Mouse (Mus musculus) heart, postnatal 25 days (tissue): ENCODE measurements around the gene Casc3. TPM values are rescaled to one million over a fixed set of nuclear protein-coding genes. Genes with fewer than 3 reads are reported as not detected.

Source experiments
- DNase-seq: peaks from one replicate; pipeline ENCODE4 v3.0.0; 2022; ENCODE audit warnings: low spot score
- intact Hi-C: fragments of 180-260 bp; cut with DNase I; formaldehyde crosslinking; loops from one replicate; pipeline ENCODE4 v1.15.1; 2025
- total RNA-seq, 2 experiments: library from RNA; stranded (reverse); gene quantifications; 2 replicates each; pipeline ENCODE4 v1.2.3; 2021

Gene Casc3
- total RNA-seq, 2 experiments from 2014 or later: 22.4 to 25.5 TPM

GRCm38 (mm10) chr11:98771844-98772525, 32.7 kb upstream of the Casc3 start:
- intact Hi-C loops: loop anchor here (2.0 to 5.0 kb wide), 3 partner anchors 15 to 50 kb away; no protein-coding TSS in a partner anchor

GRCm38 (mm10) chr11:98772667-98773171, 32.0 kb upstream of the Casc3 start:
- intact Hi-C loops: loop anchor here (2.0 to 5.0 kb wide), 3 partner anchors 14 to 50 kb away; no protein-coding TSS in a partner anchor
- peak; percentile 75 for DNase-seq

More at GRCm38 (mm10) chr11:98771844-98772525, 32.7 kb upstream of the Casc3 start:
- DNase-seq: no peak

- intact Hi-C loops: loop anchor here (2.0 to 5.0 kb wide), 3 partner anchors 13 to 51 kb away; no protein-coding TSS in a partner anchor
- peak; percentile 100 for DNase-seq
Measured at GRCm38 (mm10) chr11:98773635-98774295, 30.9 kb upstream of the Casc3 start.

- no peak for DNase-seq
- intact Hi-C loops: loop anchor here (1.0 to 5.0 kb wide), 2 partner anchors 9 to 52 kb away; no protein-coding TSS in a partner anchor
Measured at GRCm38 (mm10) chr11:98774582-98775347, 29.9 kb upstream of the Casc3 start, which contains the start of gene Nr1d1. Gene Nr1d1, minus strand, starts transcription at chr11:98775333.

- intact Hi-C loops: loop anchor here (1.0 kb wide), 1 partner anchor 8 kb away; no protein-coding TSS in a partner anchor
- peak; percentile 100 for DNase-seq
Measured at GRCm38 (mm10) chr11:98775348-98776051, 29.2 kb upstream of the Casc3 start.

- intact Hi-C loops: no loop called here
- no peak for DNase-seq
Measured at GRCm38 (mm10) chr11:98776052-98776764, 28.5 kb upstream of the Casc3 start.

GRCm38 (mm10) chr11:98776843-98777590, 27.7 kb upstream of the Casc3 start:
- intact Hi-C loops: no loop called here
- peak; percentile 68 for DNase-seq

GRCm38 (mm10) chr11:98777888-98778287, 26.8 kb upstream of the Casc3 start:
- intact Hi-C loops: no loop called here
- DNase-seq: no peak

- intact Hi-C loops: no loop called here
- DNase-seq: peak; percentile 74
Measured at GRCm38 (mm10) chr11:98781851-98782512, 22.7 kb upstream of the Casc3 start.

- intact Hi-C loops: loop anchor here (1.0 kb wide), 1 partner anchor 7 kb away; the partner anchor contains the start of gene Nr1d1
- DNase-seq: no peak
Measured at GRCm38 (mm10) chr11:98782651-98783235, 22.0 kb upstream of the Casc3 start.

- intact Hi-C loops: loop anchor here (1.0 kb wide), 1 partner anchor 8 kb away; the partner anchor contains the start of gene Nr1d1
Measured at GRCm38 (mm10) chr11:98783236-98783696, 21.4 kb upstream of the Casc3 start.

GRCm38 (mm10) chr11:98784139-98784538, 20.6 kb upstream of the Casc3 start:
- DNase-seq: no peak
- intact Hi-C loops: no loop called here

More at GRCm38 (mm10) chr11:98783236-98783696, 21.4 kb upstream of the Casc3 start:
- peak; percentile 99 for DNase-seq

- intact Hi-C loops: no loop called here
- peak; percentile 21 for DNase-seq
Measured at GRCm38 (mm10) chr11:98785214-98785613, 19.5 kb upstream of the Casc3 start.

GRCm38 (mm10) chr11:98785772-98786281, 18.9 kb upstream of the Casc3 start:
- DNase-seq: peak; percentile 86
- intact Hi-C loops: loop anchor here (2.0 kb wide), 1 partner anchor 13 kb away; no protein-coding TSS in a partner anchor

GRCm38 (mm10) chr11:98786359-98787214, 18.1 kb upstream of the Casc3 start:
- intact Hi-C loops: loop anchor here (1.0 to 2.0 kb wide), 2 partner anchors 14 to 45 kb away; no protein-coding TSS in a partner anchor

More at GRCm38 (mm10) chr11:98786359-98787214, 18.1 kb upstream of the Casc3 start:
- peak; percentile 96 for DNase-seq
